Mouse (Mus musculus) kidney, postnatal 0 days (tissue): Measurements from ENCODE around the gene Mmachc. TPM values are rescaled to one million over a fixed set of nuclear protein-coding genes. Genes with fewer than 3 reads are reported as not detected.

Experiments used
- ATAC-seq: fragments of 200-750 bp; cut with Nextera tagmentation; replicated peaks from 2 replicates; pipeline ENCODE4 v1.8.0; 2017; ENCODE audit warnings: low read depth, moderate number of reproducible peaks, moderate TSS enrichment, moderate library complexity; ENCODE audit not compliant: low FRiP score
- DNase-seq: peaks from one replicate; pipeline ENCODE4 v3.0.0-alpha.2; 2016; ENCODE audit warnings: low spot score
- H3K27ac ChIP-seq: fragments of 300-500 bp; sonication (generic); 2 replicates; pipeline ENCODE4 v1.5.1; 2014; ENCODE audit warnings: mild to moderate bottlenecking
- H3K27me3 ChIP-seq: fragments of 300-500 bp; sonication (generic); 2 replicates; pipeline ENCODE4 v1.6.1; 2014; ENCODE audit warnings: low read length, mixed read lengths; ENCODE audit not compliant: insufficient read depth
- H3K36me3 ChIP-seq: fragments of 300-500 bp; sonication (generic); 2 replicates; pipeline ENCODE4 v1.6.1; 2014; ENCODE audit warnings: low read length, mixed read lengths; ENCODE audit not compliant: insufficient read depth
- H3K4me1 ChIP-seq: fragments of 300-500 bp; sonication (generic); replicated peaks from 2 replicates; pipeline ENCODE4 v1.6.1; 2014; ENCODE audit warnings: antibody characterized with exemption, low read length, mixed read lengths; ENCODE audit not compliant: insufficient read depth
- H3K4me2 ChIP-seq: fragments of 300-500 bp; sonication (generic); 2 replicates; pipeline ENCODE4 v1.6.1; 2014; ENCODE audit warnings: mild to moderate bottlenecking, low read length, moderate library complexity, mixed read lengths
- H3K4me3 ChIP-seq: fragments of 300-500 bp; sonication (generic); replicated peaks from 2 replicates; pipeline ENCODE4 v1.5.1; 2014; ENCODE audit warnings: low read depth, low read length
- H3K9ac ChIP-seq: fragments of 300-500 bp; sonication (generic); 2 replicates; pipeline ENCODE4 v1.6.1; 2014; ENCODE audit warnings: low read depth, low read length
- H3K9me3 ChIP-seq: fragments of 300-500 bp; sonication (generic); replicated peaks from 2 replicates; pipeline ENCODE4 v1.6.1; 2016; ENCODE audit warnings: low read length, inconsistent platforms, mixed read lengths
- CTCF ChIP-seq: IDR thresholded peaks from 2 replicates; pipeline ENCODE4 v1.5.1; 2016; ENCODE audit warnings: antibody characterized with exemption, low read depth, mild to moderate bottlenecking, moderate library complexity
- WGBS: fragments of 180-500 bp; shearing (Covaris S2); extraction: QIAGEN DNeasy Blood & Tissue Kit; methylation state at CpG from one replicate; pipeline ENCODE4 v1.1.7; 2014; 5-methylcytosine and 5-hydroxymethylcytosine counted together
- polyA plus RNA-seq: library from polyadenylated mRNA; unstranded; fragments of >200 nt; fragmentation: Nextera tagmentation; extraction: Ambion mirVana; gene quantifications from 2 replicates; pipeline ENCODE4 v1.2.1, GENCODE M21; 2015

Gene Mmachc
- polyA plus RNA-seq, 1 experiment from 2014 or later, result 20.3 TPM

DNA sequence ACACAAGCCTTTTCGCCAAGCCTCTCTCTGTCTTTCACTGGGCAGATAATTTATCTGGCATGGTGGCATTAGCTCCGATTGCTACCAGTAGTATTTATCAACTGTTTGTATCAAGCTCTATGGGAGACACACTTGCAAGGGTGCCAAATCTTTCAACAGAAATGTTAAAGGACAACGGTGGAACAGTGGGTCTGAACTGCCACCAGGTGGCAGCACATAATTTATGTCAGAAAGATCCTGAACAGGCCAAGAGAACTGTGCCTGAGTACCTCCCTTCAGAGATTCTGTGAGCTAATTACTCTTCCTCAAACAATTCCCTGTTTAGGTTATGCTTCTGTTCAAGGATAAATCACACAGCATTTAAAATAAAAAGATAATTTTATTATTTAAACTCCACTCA, 11.2 kb upstream of the Mmachc start:
- Histone ChIP-seq H3K4me1 (0 out of 2 replicates have a peak, but pooled peaks cover 3% of the 10 kb centered on the region), H3K27ac (no peak overlapping the region), H3K4me3 (no peak overlapping the region), H3K9ac (no peak overlapping the region), H3K36me3 (0 out of 2 replicates have a peak, but pooled peaks cover 4% of the 10 kb centered on the region), H3K9me3 (no peaks in the 10 kb centered on the region), H3K4me2 (no peak overlapping the region), H3K27me3 (no peaks in the 10 kb centered on the region)
- DNase-seq (peak; percentile 88), ATAC-seq (no peak)
- 15% methylated on average over 3 of the region's 3 CpGs for WGBS
- peak; percentile 86 for TF ChIP-seq CTCF

GRCm38 (mm10) chr4:116712536-116712935, 4.3 kb upstream of the Mmachc start:
- Histone ChIP-seq H3K4me1 (peaks cover 7% of the 10 kb centered on the region; the same call in 1 of the 2 replicates), H3K9me3 (no peaks in the 10 kb centered on the region), H3K4me2 (no peak overlapping the region), H3K9ac (no peak overlapping the region), H3K36me3 (0 out of 2 replicates have a peak, but pooled peaks cover 4% of the 10 kb centered on the region), H3K27me3 (no peaks in the 10 kb centered on the region), H3K4me3 (no peak overlapping the region), H3K27ac (no peak overlapping the region)
- DNase-seq (no peak), ATAC-seq (no peak)
- no peak for TF ChIP-seq CTCF
- 33% methylated on average over 1 of the region's 1 CpGs for WGBS

DNA sequence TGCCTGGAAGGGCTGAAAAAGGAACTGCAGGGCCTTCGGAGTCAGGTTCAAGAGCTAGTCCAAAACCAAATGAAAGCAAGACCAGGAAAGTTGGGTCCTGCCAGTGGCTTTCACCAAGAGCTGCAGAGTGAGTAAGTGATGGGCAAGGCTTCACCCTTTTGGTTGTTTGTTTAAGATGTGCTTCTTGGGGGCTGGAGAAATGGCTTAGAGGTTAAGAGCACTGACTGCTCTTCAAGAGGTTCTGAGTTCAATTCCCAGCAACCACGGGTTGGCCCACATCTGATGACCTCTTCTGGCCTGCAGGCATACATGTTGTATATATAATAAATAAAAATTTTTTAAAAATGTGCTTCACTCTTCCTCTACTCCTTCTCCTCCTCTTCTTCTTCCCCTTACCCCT, 1.9 kb upstream of the Mmachc start:
- no peaks in the 10 kb centered on the region for H3K27me3 ChIP-seq
- 0 out of 2 replicates have a peak, but pooled peaks cover 4% of the 10 kb centered on the region for H3K36me3 ChIP-seq
- ATAC-seq (no peak), DNase-seq (no peak)
- H3K9ac ChIP-seq, result no peak overlapping the region
- no peak for TF ChIP-seq CTCF
- no peak overlapping the region for H3K4me3 ChIP-seq
- H3K27ac ChIP-seq, result no peak overlapping the region
- H3K4me1 ChIP-seq, result peaks cover 10% of the 10 kb centered on the region; the same call in 1 of the 2 replicates
- WGBS, result 88% methylated on average over 2 of the region's 2 CpGs
- no peaks in the 10 kb centered on the region for H3K9me3 ChIP-seq
- H3K4me2 ChIP-seq, result no peak overlapping the region

- H3K9ac ChIP-seq, result peak overlapping the region; percentile 58
- no peaks in the 10 kb centered on the region for H3K27me3 ChIP-seq
- peaks cover 10% of the 10 kb centered on the region; the same call in 1 of the 2 replicates for H3K4me1 ChIP-seq
- H3K4me3 ChIP-seq, result peak overlapping the region; percentile 57
- no peak for TF ChIP-seq CTCF
- ATAC-seq (no peak), DNase-seq (peak; percentile 33)
- no peak overlapping the region for H3K27ac ChIP-seq
- H3K4me2 ChIP-seq, result peak overlapping the region; percentile 85
- no peaks in the 10 kb centered on the region for H3K36me3 ChIP-seq
- H3K9me3 ChIP-seq, result no peaks in the 10 kb centered on the region
- 5% methylated on average over 9 of the region's 9 CpGs for WGBS
These were observed 685 bp upstream of the Mmachc start for GRCm38 (mm10) chr4:116708791-116709390.

DNA sequence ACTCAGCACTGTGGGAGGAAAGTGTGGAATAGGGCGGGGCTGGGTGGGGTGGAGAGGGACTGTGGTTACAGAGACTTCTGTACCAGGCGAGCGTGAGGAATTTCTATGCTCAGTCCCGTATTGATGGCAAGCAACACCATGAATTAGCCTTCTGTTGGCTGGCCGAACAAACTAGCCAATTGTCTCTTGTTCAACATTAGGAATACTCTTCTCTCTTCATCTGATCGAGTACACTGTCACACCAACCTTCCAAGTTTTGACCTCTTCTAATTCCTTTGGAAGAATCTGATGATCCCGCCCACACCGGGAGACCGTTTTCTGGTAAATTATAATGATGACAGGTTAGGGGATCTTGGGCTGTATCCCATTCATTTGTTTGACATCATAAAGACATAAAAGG, 540 bp downstream of the Mmachc start:
- TF ChIP-seq CTCF, result no peak
- Histone ChIP-seq H3K4me2 (peak overlapping the region; percentile 57), H3K36me3 (no peaks in the 10 kb centered on the region), H3K9me3 (no peaks in the 10 kb centered on the region), H3K4me3 (peak overlapping the region; percentile 57), H3K4me1 (peaks cover 10% of the 10 kb centered on the region; the same call in 1 of the 2 replicates), H3K27ac (no peak overlapping the region), H3K27me3 (no peaks in the 10 kb centered on the region), H3K9ac (peak overlapping the region; percentile 13)
- 16% methylated on average over 9 of the region's 9 CpGs for WGBS
- DNase-seq (no peak), ATAC-seq (no peak)

GRCm38 (mm10) chr4:116703804-116704203, 4.4 kb downstream of the Mmachc start:
- Histone ChIP-seq H3K9me3 (no peaks in the 10 kb centered on the region), H3K4me1 (peaks cover 5% of the 10 kb centered on the region; the same call in 1 of the 2 replicates), H3K27me3 (no peaks in the 10 kb centered on the region), H3K9ac (no peak overlapping the region), H3K36me3 (peaks cover 5% of the 10 kb centered on the region; the same call in 1 of the 2 replicates), H3K4me3 (no peak overlapping the region), H3K4me2 (no peak overlapping the region), H3K27ac (no peak overlapping the region)
- no peak for ATAC-seq
- peak; percentile 76 for DNase-seq
- 25% methylated on average over 6 of the region's 6 CpGs for WGBS
- peak; percentile 84 for TF ChIP-seq CTCF
